Mouse (Mus musculus): ENCODE measurements around the gene Mapk14.

Mapk14 gene

GRCm38 (mm10) chr17:28690776-28691686 is at the start of gene Mapk14:
Gene Mapk14 (plus strand): TSS chr17:28691329.
- DNase-seq (ENCODE audit: low read depth, low spot score): peak; percentile 100

GRCm38 (mm10) chr17:28643697-28644096 is 47.4 kb upstream of the Mapk14 start:
- DNase-seq (ENCODE audit: low read depth, low spot score): no peak

GRCm38 (mm10) chr17:28644112-28644511 is 47.0 kb upstream of the Mapk14 start:
- no peak for DNase-seq (ENCODE audit: low read depth, low spot score)

GRCm38 (mm10) chr17:28646221-28646620 is 44.9 kb upstream of the Mapk14 start:
- DNase-seq (ENCODE audit: low read depth, low spot score): no peak

GRCm38 (mm10) chr17:28648607-28649370 is 42.3 kb upstream of the Mapk14 start:
- DNase-seq (ENCODE audit: low read depth, low spot score): peak; percentile 13

GRCm38 (mm10) chr17:28650268-28650667 is 40.9 kb upstream of the Mapk14 start:
- no peak for DNase-seq (ENCODE audit: low read depth, low spot score)

GRCm38 (mm10) chr17:28657936-28658335 is 33.2 kb upstream of the Mapk14 start:
- DNase-seq (ENCODE audit: low read depth, low spot score): no peak

GRCm38 (mm10) chr17:28659564-28659963 is 31.6 kb upstream of the Mapk14 start:
- no peak for DNase-seq (ENCODE audit: low read depth, low spot score)

GRCm38 (mm10) chr17:28682311-28683084 is 8.6 kb upstream of the Mapk14 start:
- no peak for DNase-seq (ENCODE audit: low read depth, low spot score)

- DNase-seq (ENCODE audit: low read depth, low spot score): no peak
These were observed 7.5 kb upstream of the Mapk14 start for GRCm38 (mm10) chr17:28683601-28684000.

- DNase-seq (ENCODE audit: low read depth, low spot score): no peak
These were observed 6.5 kb upstream of the Mapk14 start for GRCm38 (mm10) chr17:28684631-28685030.

- no peak for DNase-seq (ENCODE audit: low read depth, low spot score)
These were observed 3.8 kb upstream of the Mapk14 start for GRCm38 (mm10) chr17:28687354-28687753.

GRCm38 (mm10) chr17:28689586-28690283 is 1.4 kb upstream of the Mapk14 start, which contains the start of gene Slc26a8:
Gene Slc26a8 (minus strand): TSS chr17:28690233.
- no peak for DNase-seq (ENCODE audit: low read depth, low spot score)

- no peak for DNase-seq (ENCODE audit: low read depth, low spot score)
These were observed 685 bp downstream of the Mapk14 start for GRCm38 (mm10) chr17:28691687-28692340.

- DNase-seq (ENCODE audit: low read depth, low spot score): no peak
These were observed 1.2 kb downstream of the Mapk14 start for GRCm38 (mm10) chr17:28692341-28692710.

- DNase-seq (ENCODE audit: low read depth, low spot score): no peak
These were observed 2.0 kb downstream of the Mapk14 start for GRCm38 (mm10) chr17:28693086-28693485.

GRCm38 (mm10) chr17:28694078-28694477 is 2.9 kb downstream of the Mapk14 start:
- no peak for DNase-seq (ENCODE audit: low read depth, low spot score)

- no peak for DNase-seq (ENCODE audit: low read depth, low spot score)
These were observed 3.7 kb downstream of the Mapk14 start for GRCm38 (mm10) chr17:28694832-28695231.

- DNase-seq (ENCODE audit: low read depth, low spot score): no peak
These were observed 5.5 kb downstream of the Mapk14 start for GRCm38 (mm10) chr17:28696641-28697040.

Data from embryo, embryonic 11.5 days (tissue).